Mouse (Mus musculus) lung, embryonic 14.5 days (tissue): ENCODE results near the gene Olfr212. TPM values are rescaled to one million over a fixed set of nuclear protein-coding genes. Genes with fewer than 3 reads are reported as not detected.
"Not testable (repeated sequence)": the region's sequence is repeated elsewhere in the genome, so short reads cannot be mapped to it uniquely, and the experiment has no call there.

ENCODE experiments used
- ATAC-seq: fragments of 200-750 bp; cut with Nextera tagmentation; 2 replicates; pipeline ENCODE4 v1.8.0; 2017; ENCODE audit warnings: mild to moderate bottlenecking, moderate TSS enrichment, moderate library complexity; ENCODE audit not compliant: insufficient read depth
- DNase-seq: peaks from one replicate; pipeline ENCODE4 v3.0.0-alpha.2; 2015
- H3K27ac ChIP-seq: fragments of 300-500 bp; sonication (generic); 2 replicates; pipeline ENCODE4 v1.5.1; 2014; ENCODE audit warnings: low read depth, mild to moderate bottlenecking, moderate library complexity
- H3K27me3 ChIP-seq: fragments of 300-500 bp; sonication (generic); 2 replicates; pipeline ENCODE4 v1.6.1; 2014; ENCODE audit warnings: low read length, control low read depth; ENCODE audit not compliant: insufficient read depth
- H3K36me3 ChIP-seq: fragments of 300-500 bp; sonication (generic); 2 replicates; pipeline ENCODE4 v1.6.1; 2014; ENCODE audit warnings: control low read depth; ENCODE audit not compliant: insufficient read depth
- H3K4me1 ChIP-seq: fragments of 300-500 bp; sonication (generic); 2 replicates; pipeline ENCODE4 v1.6.1; 2014; ENCODE audit warnings: antibody characterized with exemption, control low read depth; ENCODE audit not compliant: insufficient read depth
- H3K4me2 ChIP-seq: fragments of 300-500 bp; sonication (generic); 2 replicates; pipeline ENCODE4 v1.6.1; 2014; ENCODE audit warnings: mild to moderate bottlenecking
- H3K4me3 ChIP-seq: fragments of 300-500 bp; sonication (generic); 2 replicates; pipeline ENCODE4 v1.5.1; 2014; ENCODE audit warnings: low read depth, low read length
- H3K9ac ChIP-seq: fragments of 300-500 bp; sonication (generic); 2 replicates; pipeline ENCODE4 v1.6.1; 2014
- H3K9me3 ChIP-seq: fragments of 300-500 bp; sonication (generic); 2 replicates; pipeline ENCODE4 v1.6.1; 2016; ENCODE audit warnings: low read depth, low read length, control low read depth
- CTCF ChIP-seq: IDR thresholded peaks from 2 replicates; pipeline ENCODE4 v1.5.1; 2016; ENCODE audit warnings: antibody characterized with exemption, low read depth
- WGBS: fragments of 180-500 bp; shearing (Covaris S2); extraction: QIAGEN DNeasy Blood & Tissue Kit; methylation state at CpG from one replicate; pipeline ENCODE4 v1.1.7; 2014; 5-methylcytosine and 5-hydroxymethylcytosine counted together
- polyA plus RNA-seq: library from polyadenylated mRNA; unstranded; fragments of >200 nt; fragmentation: Nextera tagmentation; extraction: Ambion mirVana; gene quantifications from 2 replicates; pipeline ENCODE4 v1.2.1, GENCODE M21; 2014

The Olfr212 gene
- polyA plus RNA-seq, 1 experiment from 2014 or later, result not detected

- no peak for TF ChIP-seq CTCF
These were observed 17.5 kb upstream of the Olfr212 start, which contains the start of gene Olfr211 for GRCm38 (mm10) chr6:116488791-116489190. Olfr211 (plus strand) TSS chr6:116489091.

GRCm38 (mm10) chr6:116493742-116494141 is 12.6 kb upstream of the Olfr212 start:
- DNase-seq, result no peak
- Histone ChIP-seq H3K27ac (no peak overlapping the region), H3K36me3 (no peaks in the 10 kb centered on the region), H3K4me1 (no peaks in the 10 kb centered on the region), H3K4me3 (no peak overlapping the region), H3K27me3 (no peaks in the 10 kb centered on the region), H3K4me2 (no peak overlapping the region), H3K9ac (no peak overlapping the region), H3K9me3 (no peaks in the 10 kb centered on the region)
- no peak for TF ChIP-seq CTCF
- ATAC-seq, result no peak
- 78% methylated on average over 5 of the region's 5 CpGs for WGBS

More at GRCm38 (mm10) chr6:116488791-116489190, 17.5 kb upstream of the Olfr212 start, which contains the start of gene Olfr211:
- Histone ChIP-seq H3K36me3 (no peaks in the 10 kb centered on the region), H3K27ac (no peak within 1 kb of the TSS), H3K4me3 (no peak within 1 kb of the TSS), H3K9ac (no peak within 1 kb of the TSS), H3K9me3 (no peaks in the 10 kb centered on the region), H3K4me2 (no peak within 1 kb of the TSS), H3K4me1 (no peaks in the 10 kb centered on the region), H3K27me3 (no peaks in the 10 kb centered on the region)
- no peak for DNase-seq
- 65% methylated on average over 4 of the region's 4 CpGs for WGBS
- no peak for ATAC-seq

- 67% methylated on average over 1 of the region's 1 CpGs for WGBS
- no peak for ATAC-seq
- H3K9me3 ChIP-seq, result no peaks in the 10 kb centered on the region
These were observed 10.4 kb upstream of the Olfr212 start for GRCm38 (mm10) chr6:116495960-116496359.

GRCm38 (mm10) chr6:116514832-116515231 is 8.5 kb downstream of the Olfr212 start:
- ATAC-seq, result no peak
- no peak for TF ChIP-seq CTCF
- no peak overlapping the region for H3K4me2 ChIP-seq

More at GRCm38 (mm10) chr6:116495960-116496359, 10.4 kb upstream of the Olfr212 start:
- H3K4me1 ChIP-seq, result no peaks in the 10 kb centered on the region
- no peak for DNase-seq
- H3K4me2 ChIP-seq, result no peak overlapping the region
- H3K4me3 ChIP-seq, result no peak overlapping the region
- no peak for TF ChIP-seq CTCF
- no peak overlapping the region for H3K27ac ChIP-seq
- no peak overlapping the region for H3K9ac ChIP-seq
- no peaks in the 10 kb centered on the region for H3K36me3 ChIP-seq
- no peaks in the 10 kb centered on the region for H3K27me3 ChIP-seq

GRCm38 (mm10) chr6:116538156-116538555 is 31.8 kb downstream of the Olfr212 start, which contains the start of gene Olfr213:
Olfr213 (plus strand) TSS chr6:116538456.
- Histone ChIP-seq H3K36me3 (no peaks in the 10 kb centered on the region), H3K27ac (no peak within 1 kb of the TSS), H3K4me3 (no peak within 1 kb of the TSS), H3K27me3 (no peaks in the 10 kb centered on the region), H3K4me2 (no peak within 1 kb of the TSS), H3K4me1 (no peaks in the 10 kb centered on the region), H3K9ac (no peak within 1 kb of the TSS), H3K9me3 (no peaks in the 10 kb centered on the region)
- ATAC-seq (no peak), DNase-seq (no peak)
- 78% methylated on average over 1 of the region's 1 CpGs for WGBS
- TF ChIP-seq CTCF, result no peak

More at GRCm38 (mm10) chr6:116514832-116515231, 8.5 kb downstream of the Olfr212 start:
- H3K4me3 ChIP-seq, result no peak overlapping the region
- no peaks in the 10 kb centered on the region for H3K9me3 ChIP-seq
- no peaks in the 10 kb centered on the region for H3K4me1 ChIP-seq
- no peak overlapping the region for H3K27ac ChIP-seq
- no peaks in the 10 kb centered on the region for H3K36me3 ChIP-seq
- DNase-seq, result no peak
- no peaks in the 10 kb centered on the region for H3K27me3 ChIP-seq
- no peak overlapping the region for H3K9ac ChIP-seq

GRCm38 (mm10) chr6:116542500-116542899 is 36.2 kb downstream of the Olfr212 start:
- ATAC-seq, result no peak
- H3K9ac ChIP-seq, result no peak overlapping the region

GRCm38 (mm10) chr6:116550841-116551240 is 44.5 kb downstream of the Olfr212 start, which contains the start of gene Gm5580:
Gm5580 (plus strand) TSS chr6:116551141.
- not testable (repeated sequence) for H3K27me3 ChIP-seq, H3K36me3 ChIP-seq, DNase-seq, ATAC-seq, H3K27ac ChIP-seq, H3K4me2 ChIP-seq, H3K9ac ChIP-seq, H3K4me3 ChIP-seq, H3K4me1 ChIP-seq, H3K9me3 ChIP-seq
- 94% methylated on average over 11 of the region's 11 CpGs for WGBS

More at GRCm38 (mm10) chr6:116542500-116542899, 36.2 kb downstream of the Olfr212 start:
- Histone ChIP-seq H3K4me1 (no peaks in the 10 kb centered on the region), H3K36me3 (no peaks in the 10 kb centered on the region), H3K27ac (no peak overlapping the region), H3K9me3 (no peaks in the 10 kb centered on the region), H3K27me3 (no peaks in the 10 kb centered on the region), H3K4me3 (no peak overlapping the region), H3K4me2 (no peak overlapping the region)
- no peak for DNase-seq
- WGBS, result 77% methylated on average over 2 of the region's 2 CpGs
- TF ChIP-seq CTCF, result no peak

GRCm38 (mm10) chr6:116553935-116554334 is 47.6 kb downstream of the Olfr212 start, which contains the start of gene Olfr214:
Olfr214 (plus strand) TSS chr6:116554235.
- ATAC-seq (no peak), DNase-seq (no peak)
- no peak within 1 kb of the TSS for H3K4me3 ChIP-seq
- no peak for TF ChIP-seq CTCF
- no peak within 1 kb of the TSS for H3K27ac ChIP-seq
- H3K4me1 ChIP-seq, result no peaks in the 10 kb centered on the region
- H3K27me3 ChIP-seq, result no peaks in the 10 kb centered on the region
- no peak within 1 kb of the TSS for H3K4me2 ChIP-seq
- 70% methylated on average over 1 of the region's 1 CpGs for WGBS
- H3K36me3 ChIP-seq, result no peaks in the 10 kb centered on the region
- H3K9ac ChIP-seq, result no peak within 1 kb of the TSS
- no peaks in the 10 kb centered on the region for H3K9me3 ChIP-seq
